ENCODE assay signal across 14 mouse cellular contexts in genomic region chr9:70859233-70859632, GRCm38 (mm10).
"Had no signal": no experiment of that assay in that cellular context is flagged by ENCODE, and none has a peak within 500 bp of the region (broad histone marks: within the 10 kb centered on the region; RNA-seq: fewer than 3 reads in every experiment).

No protein-coding gene starts in this region.

- H3K4me3 ChIP-seq: limb, embryonic 15.5 days; liver, embryonic 12.5 days; midbrain, embryonic 10.5 days; neural tube, embryonic 15.5 days had no signal

- H3K27me3 ChIP-seq: limb, embryonic 15.5 days; liver, embryonic 12.5 days; neural tube, embryonic 15.5 days had no signal

- H3K27ac ChIP-seq: limb, embryonic 15.5 days; liver, embryonic 12.5 days; midbrain, embryonic 10.5 days; neural tube, embryonic 15.5 days had no signal

- H3K9ac ChIP-seq: limb, embryonic 15.5 days; liver, embryonic 12.5 days; neural tube, embryonic 15.5 days had no signal

- H3K4me2 ChIP-seq: limb, embryonic 15.5 days; liver, embryonic 12.5 days; neural tube, embryonic 15.5 days had no signal

- DNase-seq: kidney, adult 2 months; layer of hippocampus, adult 9-11 months; layer of hippocampus, postnatal 36 days; lung, adult 18-20 months; right cerebral cortex, postnatal 4 days; spleen, adult 18-20 months; thymus, adult 18-20 months; thymus, postnatal 14 days had no signal

- ATAC-seq: intestine, embryonic 16.5 days; liver, embryonic 12.5 days; midbrain, embryonic 16.5 days had no signal

- H3K36me3 ChIP-seq: limb, embryonic 15.5 days; liver, embryonic 12.5 days; midbrain, embryonic 10.5 days; neural tube, embryonic 15.5 days had no signal

- H3K9me3 ChIP-seq: limb, embryonic 15.5 days; liver, embryonic 12.5 days; midbrain, embryonic 10.5 days; neural tube, embryonic 15.5 days had no signal
